ENCODE assay signal across 31 mouse cellular contexts in genomic region chr2:144484084-144484483, GRCm38 (mm10). TPM values are rescaled to one million over a fixed set of nuclear protein-coding genes. Genes with fewer than 3 reads are reported as not detected.
DNase-seq lines count a peak whose midpoint lies in the region; ATAC-seq and TF ChIP-seq lines count a peak whose summit lies in the region.
"Had no signal": no experiment of that assay in that cellular context is flagged by ENCODE, and none has a peak within 500 bp of the region (broad histone marks: within the 10 kb centered on the region; RNA-seq: fewer than 3 reads in every experiment).

No protein-coding gene starts in this region.

- H3K4me1 ChIP-seq in forebrain, embryonic 15.5 days, result 0 out of 2 replicates have a peak, but pooled peaks cover 3% of the 10 kb centered on the region
- no peaks in the 10 kb centered on the region for H3K4me1 ChIP-seq in forebrain, embryonic 10.5 days
- H3K4me1 ChIP-seq in heart, embryonic 10.5 days, result no peaks in the 10 kb centered on the region
- H3K4me1 ChIP-seq: embryonic facial prominence, embryonic 12.5 days; hindbrain, embryonic 10.5 days; intestine, embryonic 15.5 days; midbrain, embryonic 12.5 days had no signal

- no peak overlapping the region for H3K9ac ChIP-seq in forebrain, embryonic 15.5 days (replicated peaks)
- H3K9ac ChIP-seq: embryonic facial prominence, embryonic 12.5 days; intestine, embryonic 15.5 days; limb, embryonic 13.5 days; liver, embryonic 14.5 days; midbrain, embryonic 12.5 days; neural tube, embryonic 15.5 days had no signal

- H3K36me3 ChIP-seq in forebrain, embryonic 15.5 days, result 0 out of 2 replicates have a peak, but pooled peaks cover 3% of the 10 kb centered on the region
- H3K36me3 ChIP-seq in forebrain, embryonic 10.5 days (replicated peaks), result no peaks in the 10 kb centered on the region
- H3K36me3 ChIP-seq in heart, embryonic 10.5 days, result no peaks in the 10 kb centered on the region
- H3K36me3 ChIP-seq: embryonic facial prominence, embryonic 12.5 days; G1E; hindbrain, embryonic 10.5 days; intestine, embryonic 15.5 days; limb, embryonic 13.5 days; midbrain, embryonic 12.5 days had no signal

- 28% methylated on average over 1 of the region's 1 CpGs for WGBS in forebrain, embryonic 15.5 days
- WGBS in forebrain, embryonic 10.5 days, result 70% methylated on average over 1 of the region's 1 CpGs
- WGBS in heart, embryonic 10.5 days, result 69% methylated on average over 1 of the region's 1 CpGs

- intact Hi-C loops in heart, postnatal 10 days (cut with DNase I), result no loop called here

- H3K4me2 ChIP-seq in forebrain, embryonic 15.5 days (replicated peaks), result no peak overlapping the region
- H3K4me2 ChIP-seq: embryonic facial prominence, embryonic 12.5 days; intestine, embryonic 15.5 days; limb, embryonic 13.5 days; midbrain, embryonic 12.5 days; neural tube, embryonic 15.5 days had no signal

- 0 out of 2 replicates have a peak overlapping the region, but pooled peaks have one; percentile 3 for H3K27ac ChIP-seq in forebrain, embryonic 15.5 days (replicated peaks)
- H3K27ac ChIP-seq in forebrain, embryonic 10.5 days, result no peak overlapping the region
- H3K27ac ChIP-seq in heart, embryonic 10.5 days, result no peak overlapping the region
- H3K27ac ChIP-seq: embryonic facial prominence, embryonic 12.5 days; hindbrain, embryonic 10.5 days; intestine, embryonic 15.5 days; layer of hippocampus, adult 2 months; limb, embryonic 13.5 days; liver, embryonic 14.5 days; midbrain, embryonic 12.5 days; neural tube, embryonic 15.5 days had no signal

- no peaks in the 10 kb centered on the region for H3K9me3 ChIP-seq in forebrain, embryonic 15.5 days
- H3K9me3 ChIP-seq in forebrain, embryonic 10.5 days, result no peaks in the 10 kb centered on the region
- no peaks in the 10 kb centered on the region for H3K9me3 ChIP-seq in heart, embryonic 10.5 days
- H3K9me3 ChIP-seq: embryonic facial prominence, embryonic 12.5 days; G1E; hindbrain, embryonic 10.5 days; intestine, embryonic 15.5 days; limb, embryonic 13.5 days; midbrain, embryonic 12.5 days; neural tube, embryonic 15.5 days had no signal

- ATAC-seq in forebrain, embryonic 15.5 days (replicated peaks), result peak; percentile 51; the same call in 1 of the 2 replicates
- ATAC-seq: activated CD4-positive, CD25-positive, alpha-beta regulatory T cell, adult 4 months; hindbrain, embryonic 16.5 days; intestine, embryonic 15.5 days had no signal

- no peak for TF ChIP-seq CTCF in brain, embryonic 14.5 days (IDR thresholded peaks at IDR 0.05; ENCODE audit: borderline replicate concordance, extremely low read depth, insufficient read depth, insufficient read length)

- no peak overlapping the region for H3K4me3 ChIP-seq in forebrain, embryonic 15.5 days
- H3K4me3 ChIP-seq in forebrain, embryonic 10.5 days, result no peak overlapping the region
- H3K4me3 ChIP-seq in heart, embryonic 10.5 days, result no peak overlapping the region
- H3K4me3 ChIP-seq: embryonic facial prominence, embryonic 12.5 days; hindbrain, embryonic 10.5 days; intestine, embryonic 15.5 days; layer of hippocampus, adult 2 months; limb, embryonic 13.5 days; midbrain, embryonic 12.5 days; neural tube, embryonic 15.5 days had no signal

- H3K27me3 ChIP-seq in forebrain, embryonic 15.5 days, result no peaks in the 10 kb centered on the region
- H3K27me3 ChIP-seq in forebrain, embryonic 10.5 days (ENCODE audit: poor library complexity, severe bottlenecking), result no peaks in the 10 kb centered on the region
- H3K27me3 ChIP-seq in heart, embryonic 10.5 days (ENCODE audit: insufficient read depth, poor library complexity, severe bottlenecking), result no peaks in the 10 kb centered on the region
- H3K27me3 ChIP-seq: embryonic facial prominence, embryonic 12.5 days; intestine, embryonic 15.5 days; limb, embryonic 13.5 days; midbrain, embryonic 12.5 days; neural tube, embryonic 15.5 days had no signal

- TF ChIP-seq POLR2A in brain, embryonic 14.5 days (IDR thresholded peaks at IDR 0.05; ENCODE audit: borderline replicate concordance, extremely low read depth, insufficient read depth, insufficient read length, poor library complexity, severe bottlenecking), result no peak

- DNase-seq in forebrain, embryonic 10.5 days (ENCODE audit: extremely low spot score, low spot score), result no peak
- DNase-seq in heart, postnatal 10 days, result peak; percentile 43 to 62
- no peak for DNase-seq in heart, embryonic 10.5 days (ENCODE audit: low spot score)
- DNase-seq in lung, postnatal 10 days, result peak; percentile 40
- no peak for DNase-seq in lung, postnatal 25 days (ENCODE audit: low spot score)
- DNase-seq in brain, embryonic 14.5 days (ENCODE audit: low read depth), result peak; percentile 80
- no peak for DNase-seq in c-Kit-positive CD71-positive TER-119-positive erythroid progenitor cells, embryonic 14.5 days (ENCODE audit: low spot score)
- DNase-seq: adrenal gland, postnatal 14 days; B cell, adult 2 months; cerebellum, adult 11 months; cerebellum, postnatal 14 days; gastrocnemius, postnatal 10 days; kidney, adult 8-10 months; kidney, postnatal 25 days; lung, postnatal 14 days; right cerebral cortex, adult 18-20 months; thymus, adult 18-20 months; thymus, postnatal 36 days had no signal

RNA-seq across cellular contexts. Expression of gene Dzank1, which starts 43.1 kb away (rescaled TPM):
- 4.5 and 5.2 TPM in 2 replicates for polyA plus RNA-seq in forebrain, embryonic 15.5 days (2015; fragmentation: Nextera tagmentation; extraction: Ambion mirVana)
- polyA plus RNA-seq in forebrain, embryonic 10.5 days (2016; fragmentation: Nextera tagmentation; extraction: Ambion mirVana), result 2.1 and 2.8 TPM in 2 replicates
- 1 to 10 TPM; 1.8 to 2.2 TPM for total RNA-seq in heart, postnatal 10 days (2021)
- 0.45 and 0.62 TPM in 2 replicates for polyA plus RNA-seq in heart, embryonic 10.5 days (2016; fragmentation: Nextera tagmentation; extraction: Ambion mirVana)
- 8.9 and 15.4 TPM in 2 replicates for polyA plus RNA-seq in brain, embryonic 14.5 days (2012; rRNA removed)
- total RNA-seq: megakaryocyte, adult 5-6 weeks had no signal

RNA-seq across cellular contexts. Expression of gene Polr3f, which starts 43.4 kb away (rescaled TPM):
- polyA plus RNA-seq in forebrain, embryonic 15.5 days (2015; fragmentation: Nextera tagmentation; extraction: Ambion mirVana), result 30.5 and 31.7 TPM in 2 replicates
- polyA plus RNA-seq in forebrain, embryonic 10.5 days (2016; fragmentation: Nextera tagmentation; extraction: Ambion mirVana), result 35.1 and 36.1 TPM in 2 replicates
- total RNA-seq in heart, postnatal 10 days (2021), result 10 to 100 TPM; 14.6 to 16.9 TPM
- polyA plus RNA-seq in heart, embryonic 10.5 days (2016; fragmentation: Nextera tagmentation; extraction: Ambion mirVana), result 23.6 and 24.2 TPM in 2 replicates
- polyA plus RNA-seq in brain, embryonic 14.5 days (2012; rRNA removed), result 21.8 and 23.9 TPM in 2 replicates

Comparison
In these comparisons a context has a peak if more than half of its experiments do, and no peak if none do; other contexts are left out.
1. DNase-seq: peak in heart, postnatal 10 days (2 of 2), lung, postnatal 10 days (single experiment) and brain, embryonic 14.5 days (single experiment); none in forebrain, embryonic 10.5 days (single experiment), heart, embryonic 10.5 days (single experiment), lung, postnatal 25 days (single experiment) and c-Kit-positive CD71-positive TER-119-positive erythroid progenitor cells, embryonic 14.5 days (single experiment).